Mouse (Mus musculus) mesoderm, embryonic 11.5 days (tissue): ENCODE measurements at regions not wholly inside any gene's neighbourhood (a gene's known extent, or its start where the extent isn't known, plus 50 kb on each side); places are given as distances from the start of the nearest gene placed in this dataset.
"Not testable (repeated sequence)": the region's sequence is repeated elsewhere in the genome, so short reads cannot be mapped to it uniquely, and the experiment has no call there.

ENCODE experiments used
- DNase-seq: peaks from one replicate; pipeline ENCODE4 v3.0.0-alpha.2; 2012; ENCODE audit warnings: low read depth, low spot score

DNA sequence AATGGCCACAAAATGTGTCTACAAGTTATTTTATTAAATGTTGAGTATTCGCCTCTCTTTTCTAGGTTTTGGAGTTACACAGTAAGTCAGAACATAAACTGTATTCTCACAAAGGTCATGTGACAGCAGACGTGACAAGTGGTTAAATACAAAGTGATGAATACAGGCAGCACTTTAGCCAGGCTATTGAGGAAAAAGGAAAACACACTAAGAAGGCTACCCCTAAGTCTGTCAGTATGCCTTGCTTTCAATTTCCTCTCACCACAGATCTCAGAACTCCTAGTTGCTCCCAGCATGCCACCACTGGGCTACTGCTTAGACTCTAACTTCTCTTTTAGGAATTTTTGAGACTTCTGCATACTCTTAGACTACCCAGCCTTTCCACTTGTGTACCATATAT is 297.9 kb upstream of the Pex5l start:
- DNase-seq = no peak

DNA sequence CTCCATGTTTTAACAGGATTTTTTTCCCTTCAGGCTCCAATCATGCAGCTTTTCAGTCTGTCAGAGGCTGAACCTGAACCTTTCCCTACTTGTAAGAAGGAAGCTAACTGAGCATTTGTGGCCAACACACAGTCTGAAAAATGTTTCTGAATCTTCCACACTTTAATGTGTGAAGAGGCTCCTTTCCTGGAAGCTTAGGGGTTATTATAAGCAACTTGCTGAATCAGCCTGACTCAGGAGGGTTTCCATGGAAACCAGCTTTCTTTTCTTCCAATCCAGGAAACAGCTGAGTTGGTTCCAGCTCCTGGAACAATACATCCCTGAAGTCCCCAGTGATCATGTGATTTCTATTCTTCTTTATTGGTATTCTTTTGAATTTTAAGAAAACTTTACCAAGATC is 297.5 kb upstream of the Pex5l start:
- DNase-seq = peak; percentile 20

DNA sequence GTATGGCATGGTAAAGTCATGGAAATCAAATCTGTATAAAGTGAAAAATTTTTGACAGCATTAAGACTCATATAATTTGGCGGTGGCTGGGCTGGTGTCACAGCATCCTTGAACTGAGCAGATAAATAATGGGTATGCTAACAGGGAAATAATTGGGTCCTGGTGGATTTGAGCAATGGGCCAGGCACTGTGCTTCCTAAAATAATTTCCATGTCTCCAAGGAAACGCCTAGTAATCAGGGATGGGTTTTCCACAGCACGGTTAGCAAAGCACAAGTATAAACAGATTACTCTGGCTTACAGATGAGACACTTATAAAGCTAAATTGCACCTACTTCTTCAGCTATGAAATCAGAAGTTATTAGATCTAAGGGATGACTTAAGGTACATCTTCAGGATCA is 273.9 kb upstream of the Pex5l start:
- DNase-seq = no peak

DNA sequence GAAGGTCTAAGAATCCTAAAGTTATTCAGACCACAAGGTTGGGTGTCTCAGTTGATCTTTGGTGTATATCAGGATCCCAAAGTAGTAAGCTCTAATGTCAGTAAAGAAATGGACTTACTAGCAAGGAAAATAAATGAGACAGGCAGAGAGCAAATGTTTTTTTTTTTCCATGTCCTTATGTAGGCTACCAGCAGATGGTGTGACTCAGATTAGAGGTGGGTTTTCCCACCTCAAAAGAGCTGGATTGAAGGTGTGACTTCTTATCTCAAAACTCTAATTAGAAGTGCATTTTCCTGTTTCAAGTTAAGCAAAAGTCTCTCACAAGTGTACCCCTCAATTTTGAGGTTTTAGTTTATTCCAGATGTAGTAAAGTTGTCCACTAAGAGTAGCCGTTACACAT is 273.3 kb upstream of the Pex5l start:
- no peak for DNase-seq

DNA sequence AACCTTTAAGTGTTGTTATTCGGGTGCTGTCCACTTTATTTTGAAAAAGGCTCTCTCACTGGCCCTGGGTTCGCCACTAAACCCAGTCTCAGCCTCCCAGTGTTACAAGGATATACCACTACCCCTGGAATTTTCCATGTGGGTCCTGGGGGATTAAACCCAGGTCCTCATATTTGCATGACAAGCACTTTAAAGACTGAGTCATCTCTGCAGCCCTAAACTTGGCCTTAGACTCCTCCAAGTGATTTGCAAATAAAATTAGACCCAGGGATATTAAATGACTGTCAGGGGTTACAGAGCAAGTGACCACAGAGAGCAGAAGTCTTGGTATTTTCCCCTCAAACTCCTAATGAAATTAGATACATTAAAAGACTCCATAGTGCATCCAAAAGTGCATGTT is 258.9 kb upstream of the Pex5l start:
- DNase-seq = no peak

DNA sequence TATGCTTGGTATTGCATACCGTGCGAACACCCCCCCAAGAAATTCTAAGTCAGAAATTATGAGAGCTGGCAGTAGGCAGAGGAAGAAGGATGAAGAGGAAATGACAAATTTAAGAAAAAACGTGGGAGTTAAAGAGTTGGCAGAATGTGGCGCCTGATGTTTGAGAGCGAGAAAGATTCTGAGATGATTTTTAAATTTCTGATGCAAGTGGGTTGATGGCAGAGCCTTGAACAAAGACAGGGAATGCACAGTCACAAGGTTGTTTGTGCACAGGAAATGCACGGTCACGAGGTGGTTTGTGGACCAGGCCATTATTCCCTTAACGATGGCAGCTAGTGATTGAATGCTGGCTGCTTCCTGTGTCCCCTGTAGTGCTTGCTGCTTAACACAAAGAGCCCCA is 256.3 kb upstream of the Pex5l start:
- DNase-seq = peak; percentile 2

DNA sequence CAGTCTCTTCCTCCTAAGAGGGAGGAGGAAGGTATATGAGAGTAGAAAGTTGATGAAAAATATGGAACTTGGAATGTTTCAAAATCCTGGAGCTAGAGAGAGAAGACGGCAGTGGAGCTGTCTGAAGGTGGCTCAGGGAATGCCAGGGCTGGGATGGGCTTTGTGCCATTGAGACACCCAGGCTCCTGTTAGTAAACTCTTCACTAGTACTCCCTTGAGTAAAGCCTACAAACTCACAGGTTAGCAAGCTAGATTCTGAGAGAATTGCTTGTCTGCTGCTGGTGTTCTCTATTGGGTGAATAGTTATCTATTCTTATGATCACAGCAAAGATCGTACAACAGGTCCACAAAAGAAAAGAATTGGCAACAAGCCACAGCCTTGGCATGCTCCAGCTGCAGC is 255.3 kb upstream of the Pex5l start:
- no peak for DNase-seq

DNA sequence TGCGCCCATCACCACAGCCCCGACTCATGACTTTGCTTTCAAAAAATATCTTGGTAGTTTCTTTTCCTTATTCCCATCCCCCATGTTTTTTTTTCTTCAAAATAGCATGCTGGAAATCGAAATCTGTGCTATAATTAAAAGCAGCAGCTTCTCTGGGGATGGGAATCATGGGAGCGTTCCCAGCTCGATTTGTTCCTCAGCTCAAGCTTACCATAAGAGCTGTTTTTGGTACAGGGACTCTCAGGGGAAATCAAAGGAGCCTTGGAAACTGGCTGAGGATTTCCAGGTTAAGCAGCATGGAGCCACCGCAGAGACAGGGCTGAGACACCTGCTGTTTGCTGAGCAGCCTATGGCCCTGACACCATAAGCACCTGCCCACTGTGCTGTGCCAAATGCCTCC is 254.2 kb upstream of the Pex5l start:
- DNase-seq = no peak

DNA sequence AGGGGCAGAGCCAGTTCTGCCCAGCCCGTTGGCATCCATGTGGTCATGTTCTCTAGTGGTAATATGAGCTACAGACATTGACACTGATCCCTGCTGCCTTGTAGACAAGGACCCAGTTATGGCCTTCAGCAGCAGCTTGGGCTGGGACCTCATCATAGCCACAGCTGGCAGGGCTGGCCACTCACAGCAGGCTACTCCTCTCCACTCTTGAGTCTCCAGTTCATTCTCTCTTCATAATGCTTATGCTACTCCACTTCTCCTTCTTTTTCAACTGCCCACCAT is 249.4 kb upstream of the Pex5l start:
- no peak for DNase-seq

DNA sequence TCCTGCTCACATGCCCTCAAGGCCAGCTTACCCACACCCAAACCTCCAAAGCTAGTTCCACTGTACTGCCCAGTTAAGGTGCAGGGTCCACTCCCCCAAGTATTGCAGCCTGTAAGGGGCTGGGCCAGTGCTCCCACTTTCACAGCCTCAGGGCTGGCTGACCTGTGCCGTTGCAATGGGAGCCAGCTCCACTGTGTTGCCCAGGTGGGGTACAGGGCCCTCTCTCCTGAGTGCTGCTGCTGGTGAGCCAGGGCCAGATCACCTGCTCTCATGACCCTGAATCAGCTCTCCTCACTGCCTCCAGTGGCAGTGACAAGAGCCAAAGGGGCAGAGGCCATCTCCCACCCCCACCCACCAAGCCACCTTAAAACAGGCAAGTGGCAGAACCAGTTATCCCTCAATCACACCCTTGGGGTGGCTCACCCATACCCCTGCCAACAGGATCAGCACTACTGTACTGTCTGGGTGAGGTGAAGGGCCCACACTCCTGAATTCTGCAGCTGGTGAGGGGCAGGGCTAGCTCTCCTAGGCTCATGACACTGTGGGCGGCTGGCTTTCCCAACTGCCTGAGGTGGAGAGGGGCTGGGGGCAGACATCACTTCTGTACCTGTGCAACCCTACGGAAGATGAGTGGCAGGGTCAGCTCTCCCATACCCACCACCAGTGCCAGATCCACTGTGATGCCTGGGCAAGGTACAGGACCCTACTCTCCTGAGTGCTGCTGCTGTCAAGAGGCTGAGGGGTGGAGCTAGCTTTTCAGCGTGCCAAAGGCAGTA is 248.9 kb upstream of the Pex5l start:
- DNase-seq = no peak

DNA sequence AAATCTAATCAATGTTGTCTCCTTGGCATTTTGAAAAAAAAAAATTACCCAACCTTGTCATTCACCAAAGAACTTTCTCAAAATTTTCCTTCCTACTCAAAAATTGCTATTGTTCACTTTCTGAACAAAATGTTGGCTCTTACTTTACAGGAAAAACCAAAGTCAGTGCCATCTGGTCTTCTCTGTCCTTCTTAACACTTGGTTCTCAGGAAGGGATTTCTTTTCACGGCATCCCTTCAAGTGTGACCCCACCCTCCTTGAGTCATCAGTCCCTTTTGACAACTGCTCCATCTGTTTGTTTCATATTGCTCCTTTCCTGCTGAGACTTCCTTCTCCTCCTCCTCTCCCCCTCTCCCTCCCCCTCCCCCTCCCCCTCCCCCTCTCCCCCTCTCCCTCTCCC is 245.1 kb upstream of the Pex5l start:
- DNase-seq = no peak

DNA sequence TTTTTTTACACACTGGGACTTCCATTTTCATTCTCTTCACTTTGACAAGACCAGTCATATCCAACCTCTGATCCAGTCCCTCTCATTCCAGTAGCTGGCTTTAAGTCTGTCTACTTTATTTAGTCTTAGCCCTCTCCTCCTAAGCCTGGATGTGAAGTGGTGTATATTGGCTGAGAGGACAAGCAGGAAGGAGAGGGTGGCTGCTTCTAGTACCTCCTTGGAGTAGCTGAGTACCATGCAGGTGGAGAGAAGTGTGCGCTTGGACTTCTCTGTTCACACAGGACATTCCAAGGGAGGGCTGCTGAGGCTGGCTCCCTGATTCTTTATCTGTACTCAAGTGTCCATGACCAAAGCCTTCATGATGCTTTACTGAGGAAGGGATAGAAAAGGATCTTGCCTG is 240.6 kb upstream of the Pex5l start:
- DNase-seq = no peak

DNA sequence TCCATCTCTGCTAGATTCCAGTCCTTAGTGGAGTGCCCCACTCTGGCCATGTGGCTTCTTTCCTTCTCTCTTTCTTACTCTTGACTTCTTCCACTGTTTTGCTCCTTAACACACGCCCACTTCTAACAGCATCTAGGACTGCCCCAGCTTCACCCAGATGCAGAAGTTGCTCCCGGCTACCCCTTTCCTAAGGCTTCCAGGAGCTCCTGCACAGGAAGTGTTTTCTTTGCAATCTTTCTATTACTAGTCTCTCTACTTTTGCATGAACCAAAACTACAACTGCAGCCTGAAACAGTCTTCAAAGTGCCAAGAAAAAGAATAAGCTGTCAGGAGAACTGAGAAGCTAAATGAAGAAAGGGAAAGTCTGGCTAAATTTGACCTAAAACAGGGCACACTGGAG is 236.6 kb upstream of the Pex5l start:
- no peak for DNase-seq

DNA sequence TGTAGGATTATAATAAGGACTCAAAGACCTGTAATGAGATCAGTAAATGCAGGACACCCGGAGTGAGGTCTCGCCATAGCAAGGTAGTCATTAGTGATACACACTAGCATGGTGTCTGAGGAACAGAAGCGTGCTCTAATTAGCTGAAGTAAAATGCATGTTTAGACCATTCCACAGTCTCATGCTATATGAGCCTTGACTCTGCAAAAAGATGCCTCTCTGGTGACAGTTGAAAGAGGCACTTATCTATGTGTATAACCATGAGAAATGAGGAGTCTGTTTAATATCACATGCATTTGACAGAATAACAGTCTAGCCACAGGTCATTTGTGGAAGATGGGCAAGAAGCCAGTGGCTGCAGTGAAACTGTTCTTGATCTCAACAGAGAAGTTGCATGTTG is 232.1 kb upstream of the Pex5l start:
- no peak for DNase-seq

DNA sequence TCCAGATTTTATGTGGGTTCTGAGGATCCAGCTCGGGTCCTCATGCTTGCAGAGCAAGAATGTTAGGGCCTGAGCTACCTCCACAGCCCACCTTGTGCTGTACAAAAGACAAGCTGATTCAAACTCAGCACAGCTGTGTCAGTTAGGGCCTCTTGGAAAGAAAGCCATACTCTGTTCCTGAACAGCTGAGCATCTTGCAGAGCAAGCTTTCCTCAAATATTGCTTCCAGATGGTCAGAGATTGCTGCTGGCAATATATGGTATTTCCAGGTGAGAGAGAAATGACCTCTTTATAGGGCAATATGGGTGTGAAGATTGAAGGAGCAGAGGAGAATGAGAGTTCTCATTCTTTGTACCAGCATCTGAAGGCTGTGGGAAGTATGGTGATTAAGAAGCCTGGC is 229.8 kb upstream of the Pex5l start:
- peak; percentile 1 for DNase-seq

DNA sequence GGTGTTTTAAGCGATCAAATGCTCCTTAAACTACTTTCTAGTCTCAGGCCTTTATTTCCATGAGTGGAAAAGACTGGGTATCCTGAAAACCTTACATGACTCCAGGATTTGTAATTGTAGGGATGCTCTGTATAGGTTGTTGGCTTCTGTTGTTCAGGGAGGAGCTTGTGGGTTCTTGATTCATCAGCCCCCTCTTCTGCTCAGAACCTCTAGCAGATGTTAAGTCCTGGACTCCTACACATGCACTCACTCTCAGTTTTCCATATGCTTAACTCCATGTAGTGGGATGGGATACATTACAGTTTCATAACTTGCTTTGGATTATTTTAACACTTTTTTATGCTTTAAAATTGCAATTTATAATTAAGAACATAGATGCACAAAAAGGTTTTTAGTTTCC is 220.5 kb upstream of the Pex5l start:
- DNase-seq = no peak

DNA sequence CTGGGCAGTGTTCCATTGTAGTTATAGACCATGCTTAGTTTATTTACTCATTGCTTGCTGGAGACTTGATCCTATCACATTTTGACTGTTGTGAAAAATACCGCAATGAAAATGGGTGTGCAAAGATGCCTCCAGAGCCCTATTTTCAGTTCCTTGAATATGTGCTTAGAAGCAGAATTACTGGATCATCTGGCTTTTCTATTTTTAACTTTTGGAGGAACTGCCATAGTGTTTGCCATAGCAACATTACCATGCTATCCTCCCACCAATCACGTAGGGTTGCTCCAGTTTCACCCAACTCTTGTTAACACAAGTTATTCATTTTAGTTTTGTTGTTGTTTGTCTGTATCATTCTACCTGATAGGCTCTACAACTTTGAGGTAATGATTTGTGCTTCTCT is 217.0 kb upstream of the Pex5l start:
- no peak for DNase-seq

DNA sequence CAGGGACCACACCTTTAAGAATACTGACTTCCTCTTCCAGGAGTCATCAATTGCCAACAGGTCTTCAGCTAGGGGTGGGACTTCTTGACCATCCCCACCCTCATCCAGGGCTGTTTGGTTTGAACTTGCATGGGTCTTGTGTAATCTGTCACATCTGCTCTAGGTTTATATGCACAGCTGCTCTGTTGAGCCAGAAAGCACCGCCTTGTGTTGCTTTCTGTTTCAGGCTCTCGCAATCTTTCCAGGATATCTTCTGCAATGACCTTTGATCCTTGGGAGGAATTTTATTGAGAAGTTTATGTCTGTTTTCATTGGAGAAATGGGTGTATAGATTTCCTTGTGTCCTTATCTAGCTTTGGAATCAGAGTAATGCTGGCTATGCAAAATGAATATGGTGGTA is 210.8 kb upstream of the Pex5l start:
- no peak for DNase-seq

DNA sequence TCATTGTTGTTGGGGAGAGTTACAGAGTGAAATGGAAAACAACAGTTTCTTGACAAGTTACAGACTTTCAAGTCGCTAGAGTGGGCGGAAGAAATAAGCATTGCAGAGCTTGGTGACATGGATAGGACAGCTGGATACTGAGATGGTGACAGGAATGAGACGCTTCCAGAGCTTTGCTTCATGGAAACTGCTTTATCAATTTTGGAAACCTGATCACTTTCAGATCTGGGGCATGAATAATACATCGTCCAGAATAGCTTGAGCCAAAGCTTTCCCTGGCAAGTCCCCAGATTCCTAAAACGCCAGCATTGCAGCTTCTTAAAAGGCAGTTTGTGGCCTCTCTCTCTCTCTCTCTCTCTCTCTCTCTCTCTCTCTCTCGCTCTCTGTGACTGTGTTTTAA is 207.9 kb upstream of the Pex5l start:
- no peak for DNase-seq

DNA sequence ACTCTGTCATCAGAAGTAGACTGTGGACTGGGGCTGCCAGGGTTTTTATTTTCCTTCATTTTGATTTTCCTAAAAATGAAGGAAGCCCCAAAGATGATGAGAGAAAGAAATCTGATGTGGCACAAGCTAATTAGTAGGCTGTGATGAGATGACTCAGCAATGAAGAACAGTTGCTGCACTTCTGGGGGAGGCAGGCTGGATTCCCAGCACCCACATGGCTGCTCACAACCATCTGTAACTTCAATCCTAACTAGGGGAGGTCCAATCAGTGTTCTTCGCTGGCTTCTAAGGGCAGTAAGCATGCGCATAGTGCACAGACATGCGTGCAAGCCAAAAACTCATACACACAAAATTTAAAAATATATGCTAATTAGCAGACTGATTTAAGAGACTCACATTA is 191.0 kb upstream of the Pex5l start:
- no peak for DNase-seq

DNA sequence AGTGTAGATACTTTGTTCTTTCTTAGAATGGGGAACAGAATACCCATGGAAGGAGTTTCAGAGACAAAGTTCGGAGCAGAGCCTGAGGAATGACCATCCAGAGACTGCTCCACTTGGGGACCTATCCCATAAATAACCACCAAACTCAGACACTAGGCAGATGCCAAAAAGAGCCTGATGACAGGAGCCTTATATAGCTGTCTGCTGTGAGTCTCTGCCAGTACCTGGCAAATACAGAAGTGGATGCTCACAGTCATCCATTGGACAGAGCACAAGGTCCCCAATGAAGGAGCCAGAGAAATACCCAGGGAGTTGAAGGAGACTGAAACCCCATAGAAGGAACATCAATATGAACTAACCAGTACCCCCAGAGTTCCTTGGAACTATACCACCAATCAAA is 174.6 kb upstream of the Pex5l start:
- DNase-seq = not testable (repeated sequence)

DNA sequence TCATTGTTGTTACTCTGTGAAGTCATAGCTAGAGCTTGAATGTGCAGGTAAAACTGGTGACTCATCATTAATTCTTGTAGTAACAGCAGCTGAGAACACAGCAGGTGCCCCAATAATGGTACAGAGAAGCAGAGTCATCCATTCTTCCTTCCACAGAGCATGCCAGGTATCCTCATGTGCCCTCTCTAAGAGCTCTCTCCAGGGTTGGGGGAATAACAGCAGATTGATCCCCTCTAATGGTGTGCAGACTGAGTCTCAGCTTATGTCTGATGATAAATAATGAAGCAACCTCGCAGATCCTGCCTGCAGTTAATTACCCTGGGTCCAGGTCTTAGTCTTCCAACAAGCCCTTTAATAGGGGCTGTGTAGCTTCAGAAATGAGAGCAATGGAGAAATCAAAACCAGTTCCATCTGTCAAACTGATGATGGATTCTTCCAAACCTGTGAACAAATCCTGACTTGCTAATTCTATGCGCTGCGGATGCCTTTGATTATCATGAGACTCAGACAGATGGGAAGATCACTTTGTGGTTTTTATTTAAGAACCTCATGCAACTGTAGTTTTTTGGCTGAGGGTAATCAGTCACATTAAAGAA is 169.3 kb upstream of the Pex5l start:
- no peak for DNase-seq

DNA sequence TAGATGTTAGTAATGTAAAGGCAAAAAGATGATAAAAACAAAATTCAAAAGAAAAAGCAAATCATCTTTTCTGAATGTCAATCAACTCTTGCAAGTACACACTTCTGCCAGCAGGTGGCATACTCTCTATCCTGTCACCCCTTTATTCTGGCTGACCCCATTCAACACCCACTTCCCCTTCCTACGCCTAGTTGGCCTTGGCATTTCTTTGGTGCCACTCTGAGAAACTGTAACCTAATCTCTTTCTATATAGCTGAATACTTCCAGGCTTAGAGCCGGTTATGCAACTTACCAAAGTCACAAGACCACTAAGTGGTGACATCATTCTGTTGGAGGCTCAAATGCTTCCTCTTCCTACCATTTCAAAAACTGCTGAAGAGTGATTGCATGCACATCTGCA is 165.2 kb upstream of the Pex5l start:
- DNase-seq = peak; percentile 29

DNA sequence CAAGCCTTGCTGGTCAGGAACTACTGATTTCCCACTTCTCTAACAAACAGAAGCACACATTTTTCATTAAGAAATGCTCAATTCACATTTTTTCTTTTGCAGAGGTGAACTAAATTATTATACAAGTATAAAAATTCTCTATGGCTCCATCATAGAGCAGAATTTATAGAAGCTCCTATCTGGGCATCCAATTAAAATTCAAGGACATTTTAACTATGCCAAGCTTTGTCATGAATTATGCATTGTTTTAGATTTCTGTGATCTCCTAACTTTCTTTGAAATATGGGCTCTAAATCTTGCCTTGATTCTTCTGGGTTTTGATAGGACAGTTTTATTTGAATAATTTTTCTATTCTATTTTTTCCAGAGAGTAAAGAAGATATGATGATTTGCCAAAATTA is 163.1 kb upstream of the Pex5l start:
- DNase-seq = no peak
